Mouse (Mus musculus): ENCODE results near the gene Klhl8. TPM values are rescaled to one million over a fixed set of nuclear protein-coding genes. Genes with fewer than 3 reads are reported as not detected.

The Klhl8 gene
- polyA plus RNA-seq, 1 experiment from 2014 or later: 18.2 TPM

GRCm38 (mm10) chr5:103930511-103930910, 19.5 kb upstream of the Klhl8 start:
- Histone ChIP-seq H3K27ac (replicated peaks) (no peak overlapping the region), H3K4me3 (replicated peaks) (no peak overlapping the region), H3K9ac (no peak overlapping the region), H3K36me3 (no peaks in the 10 kb centered on the region), H3K9me3 (replicated peaks) (no peaks in the 10 kb centered on the region), H3K4me1 (no peaks in the 10 kb centered on the region), H3K27me3 (no peaks in the 10 kb centered on the region), H3K4me2 (replicated peaks) (no peak overlapping the region)
- ATAC-seq (ENCODE audit: insufficient number of reproducible peaks, low FRiP score, low TSS enrichment, low read depth): no peak
- WGBS: 61% methylated on average over 5 of the region's 5 CpGs

- no peak overlapping the region for H3K4me3 ChIP-seq (replicated peaks)
- H3K4me1 ChIP-seq: no peaks in the 10 kb centered on the region
- H3K27ac ChIP-seq (replicated peaks): no peak overlapping the region
- H3K36me3 ChIP-seq: no peaks in the 10 kb centered on the region
- H3K9ac ChIP-seq: no peak overlapping the region
- ATAC-seq (ENCODE audit: insufficient number of reproducible peaks, low FRiP score, low TSS enrichment, low read depth): no peak
- no peaks in the 10 kb centered on the region for H3K27me3 ChIP-seq
- H3K4me2 ChIP-seq (replicated peaks): no peak overlapping the region; the same call in 1 of the 2 replicates
- 69% methylated on average over 7 of the region's 7 CpGs for WGBS
- H3K9me3 ChIP-seq (replicated peaks): no peaks in the 10 kb centered on the region
Measured at GRCm38 (mm10) chr5:103928196-103928550, 17.1 kb upstream of the Klhl8 start.

- WGBS: 23% methylated on average over 27 of the region's 27 CpGs
- H3K9ac ChIP-seq: no peak overlapping the region; the same call in 1 of the 2 replicates
- no peak overlapping the region for H3K27ac ChIP-seq (replicated peaks)
Measured at GRCm38 (mm10) chr5:103927429-103928195, 16.6 kb upstream of the Klhl8 start.

GRCm38 (mm10) chr5:103926398-103926797, 15.3 kb upstream of the Klhl8 start:
- H3K4me2 ChIP-seq (replicated peaks): no peak overlapping the region
- H3K4me1 ChIP-seq: no peaks in the 10 kb centered on the region
- H3K9me3 ChIP-seq (replicated peaks): no peaks in the 10 kb centered on the region
- H3K9ac ChIP-seq: no peak overlapping the region
- ATAC-seq (ENCODE audit: insufficient number of reproducible peaks, low FRiP score, low TSS enrichment, low read depth): no peak
- H3K36me3 ChIP-seq: no peaks in the 10 kb centered on the region
- H3K4me3 ChIP-seq (replicated peaks): no peak overlapping the region
- H3K27me3 ChIP-seq: no peaks in the 10 kb centered on the region
- no peak overlapping the region for H3K27ac ChIP-seq (replicated peaks)
- WGBS: 72% methylated on average over 12 of the region's 12 CpGs

More at GRCm38 (mm10) chr5:103927429-103928195, 16.6 kb upstream of the Klhl8 start:
- Histone ChIP-seq H3K27me3 (no peaks in the 10 kb centered on the region), H3K4me2 (replicated peaks) (peak overlapping the region; percentile 55), H3K9me3 (replicated peaks) (no peaks in the 10 kb centered on the region), H3K4me3 (replicated peaks) (peak overlapping the region; percentile 34), H3K36me3 (no peaks in the 10 kb centered on the region), H3K4me1 (no peaks in the 10 kb centered on the region)
- ATAC-seq (ENCODE audit: insufficient number of reproducible peaks, low FRiP score, low TSS enrichment, low read depth): peak; percentile 63; the same call in 1 of the 2 replicates

- Histone ChIP-seq H3K36me3 (no peaks in the 10 kb centered on the region), H3K4me3 (replicated peaks) (no peak overlapping the region), H3K4me2 (replicated peaks) (no peak overlapping the region), H3K27me3 (no peaks in the 10 kb centered on the region), H3K4me1 (no peaks in the 10 kb centered on the region), H3K9ac (no peak overlapping the region), H3K27ac (replicated peaks) (no peak overlapping the region), H3K9me3 (replicated peaks) (no peaks in the 10 kb centered on the region)
- no peak for ATAC-seq (ENCODE audit: insufficient number of reproducible peaks, low FRiP score, low TSS enrichment, low read depth)
- WGBS: 82% methylated on average over 2 of the region's 2 CpGs
Measured at GRCm38 (mm10) chr5:103923755-103924154, 12.7 kb upstream of the Klhl8 start.

GRCm38 (mm10) chr5:103923101-103923500, 12.0 kb upstream of the Klhl8 start:
- Histone ChIP-seq H3K4me3 (replicated peaks) (no peak overlapping the region), H3K4me2 (replicated peaks) (no peak overlapping the region), H3K9me3 (replicated peaks) (no peaks in the 10 kb centered on the region), H3K9ac (no peak overlapping the region), H3K4me1 (no peaks in the 10 kb centered on the region), H3K27me3 (no peaks in the 10 kb centered on the region), H3K36me3 (no peaks in the 10 kb centered on the region), H3K27ac (replicated peaks) (no peak overlapping the region)
- 83% methylated on average over 6 of the region's 6 CpGs for WGBS
- no peak for ATAC-seq (ENCODE audit: insufficient number of reproducible peaks, low FRiP score, low TSS enrichment, low read depth)

GRCm38 (mm10) chr5:103922436-103922835, 11.4 kb upstream of the Klhl8 start:
- Histone ChIP-seq H3K4me3 (replicated peaks) (no peak overlapping the region), H3K36me3 (no peaks in the 10 kb centered on the region), H3K9ac (no peak overlapping the region), H3K27ac (replicated peaks) (no peak overlapping the region), H3K4me2 (replicated peaks) (no peak overlapping the region), H3K27me3 (no peaks in the 10 kb centered on the region), H3K9me3 (replicated peaks) (no peaks in the 10 kb centered on the region), H3K4me1 (no peaks in the 10 kb centered on the region)
- WGBS: 61% methylated on average over 5 of the region's 5 CpGs
- no peak for ATAC-seq (ENCODE audit: insufficient number of reproducible peaks, low FRiP score, low TSS enrichment, low read depth)

- no peak for ATAC-seq (ENCODE audit: insufficient number of reproducible peaks, low FRiP score, low TSS enrichment, low read depth)
- no peak overlapping the region for H3K27ac ChIP-seq (replicated peaks)
- 81% methylated on average over 4 of the region's 4 CpGs for WGBS
- H3K4me1 ChIP-seq: no peaks in the 10 kb centered on the region
- H3K4me3 ChIP-seq (replicated peaks): no peak overlapping the region
- no peaks in the 10 kb centered on the region for H3K27me3 ChIP-seq
- no peaks in the 10 kb centered on the region for H3K36me3 ChIP-seq
- H3K4me2 ChIP-seq (replicated peaks): no peak overlapping the region
- no peak overlapping the region for H3K9ac ChIP-seq
- H3K9me3 ChIP-seq (replicated peaks): no peaks in the 10 kb centered on the region
Measured at GRCm38 (mm10) chr5:103919497-103919896, 8.4 kb upstream of the Klhl8 start.

- H3K27me3 ChIP-seq: no peaks in the 10 kb centered on the region
- no peaks in the 10 kb centered on the region for H3K9me3 ChIP-seq (replicated peaks)
- no peak for ATAC-seq (ENCODE audit: insufficient number of reproducible peaks, low FRiP score, low TSS enrichment, low read depth)
- no peak overlapping the region for H3K4me3 ChIP-seq (replicated peaks)
- no peaks in the 10 kb centered on the region for H3K4me1 ChIP-seq
- no peak overlapping the region for H3K9ac ChIP-seq
- no peaks in the 10 kb centered on the region for H3K36me3 ChIP-seq
- 56% methylated on average over 3 of the region's 3 CpGs for WGBS
- no peak overlapping the region for H3K27ac ChIP-seq (replicated peaks)
- no peak overlapping the region for H3K4me2 ChIP-seq (replicated peaks)
Measured at GRCm38 (mm10) chr5:103918233-103918632, 7.2 kb upstream of the Klhl8 start.

- H3K4me2 ChIP-seq (replicated peaks): no peak overlapping the region
- no peaks in the 10 kb centered on the region for H3K4me1 ChIP-seq
- no peaks in the 10 kb centered on the region for H3K9me3 ChIP-seq (replicated peaks)
- no peak overlapping the region for H3K27ac ChIP-seq (replicated peaks)
- no peaks in the 10 kb centered on the region for H3K36me3 ChIP-seq
- H3K4me3 ChIP-seq (replicated peaks): no peak overlapping the region
- 42% methylated on average over 8 of the region's 8 CpGs for WGBS
- H3K9ac ChIP-seq: no peak overlapping the region
- no peak for ATAC-seq (ENCODE audit: insufficient number of reproducible peaks, low FRiP score, low TSS enrichment, low read depth)
- H3K27me3 ChIP-seq: no peaks in the 10 kb centered on the region
Measured at GRCm38 (mm10) chr5:103917357-103917895, 6.4 kb upstream of the Klhl8 start.

- no peaks in the 10 kb centered on the region for H3K27me3 ChIP-seq
- WGBS: 34% methylated on average over 12 of the region's 12 CpGs
- ATAC-seq (ENCODE audit: insufficient number of reproducible peaks, low FRiP score, low TSS enrichment, low read depth): no peak
Measured at GRCm38 (mm10) chr5:103916595-103917356, 5.7 kb upstream of the Klhl8 start.

More at GRCm38 (mm10) chr5:103916595-103917356, 5.7 kb upstream of the Klhl8 start:
- H3K9ac ChIP-seq: no peak overlapping the region
- no peak overlapping the region for H3K4me3 ChIP-seq (replicated peaks)
- H3K4me1 ChIP-seq: no peaks in the 10 kb centered on the region
- H3K4me2 ChIP-seq (replicated peaks): no peak overlapping the region
- H3K27ac ChIP-seq (replicated peaks): no peak overlapping the region
- H3K36me3 ChIP-seq: no peaks in the 10 kb centered on the region
- H3K9me3 ChIP-seq (replicated peaks): no peaks in the 10 kb centered on the region
